Mouse (Mus musculus) forebrain, embryonic 16.5 days (tissue): Measurements from ENCODE around the gene Megf8. TPM values are rescaled to one million over a fixed set of nuclear protein-coding genes. Genes with fewer than 3 reads are reported as not detected.

ENCODE experiments used
- ATAC-seq: fragments of 200-750 bp; cut with Nextera tagmentation; 2 replicates; pipeline ENCODE4 v1.8.0; 2017; ENCODE audit warnings: mild to moderate bottlenecking, moderate library complexity
- H3K27ac ChIP-seq: fragments of 300-500 bp; sonication (generic); 2 replicates; pipeline ENCODE4 v1.5.1; 2014; ENCODE audit warnings: low read length, control low read depth
- H3K27me3 ChIP-seq: fragments of 300-500 bp; sonication (generic); replicated peaks from 2 replicates; pipeline ENCODE4 v1.6.1; 2014; ENCODE audit warnings: low read length; ENCODE audit not compliant: control insufficient read depth, insufficient read depth
- H3K36me3 ChIP-seq: fragments of 300-500 bp; sonication (generic); 2 replicates; pipeline ENCODE4 v1.6.1; 2014; ENCODE audit not compliant: control insufficient read depth, insufficient read depth
- H3K4me1 ChIP-seq: fragments of 300-500 bp; sonication (generic); replicated peaks from 2 replicates; pipeline ENCODE4 v1.6.1; 2014; ENCODE audit warnings: low read length; ENCODE audit not compliant: control insufficient read depth, insufficient read depth
- H3K4me2 ChIP-seq: fragments of 300-500 bp; sonication (generic); 2 replicates; pipeline ENCODE4 v1.6.1; 2014; ENCODE audit warnings: mild to moderate bottlenecking, low read length, control low read depth
- H3K4me3 ChIP-seq: fragments of 300-500 bp; sonication (generic); replicated peaks from 2 replicates; pipeline ENCODE4 v1.5.1; 2014; ENCODE audit warnings: mild to moderate bottlenecking, low read length, control low read depth
- H3K9ac ChIP-seq: fragments of 300-500 bp; sonication (generic); replicated peaks from 2 replicates; pipeline ENCODE4 v1.6.1; 2014; ENCODE audit warnings: low read depth, low read length, control low read depth
- H3K9me3 ChIP-seq: fragments of 300-500 bp; sonication (generic); 2 replicates; pipeline ENCODE4 v1.6.1; 2016; ENCODE audit warnings: low read length; ENCODE audit not compliant: control insufficient read depth
- WGBS: fragments of 180-500 bp; shearing (Covaris S2); extraction: QIAGEN DNeasy Blood & Tissue Kit; methylation state at CpG from one replicate; pipeline ENCODE4 v1.1.7; 2014; 5-methylcytosine and 5-hydroxymethylcytosine counted together
- polyA plus RNA-seq: library from polyadenylated mRNA; unstranded; fragments of >200 nt; fragmentation: Nextera tagmentation; extraction: Ambion mirVana; gene quantifications from 2 replicates; pipeline ENCODE4 v1.2.1, GENCODE M21; 2015

Gene Megf8
- polyA plus RNA-seq, 1 experiment from 2014 or later: 25.0 TPM

GRCm38 (mm10) chr7:25376556-25376955, 59.6 kb downstream of the Megf8 start:
- Histone ChIP-seq H3K4me1 (peaks cover 13% of the 10 kb centered on the region), H3K9ac (peak overlapping the region; percentile 54), H3K4me2 (peak overlapping the region; percentile 67), H3K4me3 (peak overlapping the region; percentile 43), H3K27ac (no peak overlapping the region), H3K27me3 (0 out of 2 replicates have a peak, but pooled peaks cover 2% of the 10 kb centered on the region), H3K9me3 (no peaks in the 10 kb centered on the region), H3K36me3 (no peaks in the 10 kb centered on the region; the same call in 1 of the 2 replicates)
- WGBS: 8% methylated on average over 17 of the region's 17 CpGs
- peak; percentile 70 for ATAC-seq

DNA sequence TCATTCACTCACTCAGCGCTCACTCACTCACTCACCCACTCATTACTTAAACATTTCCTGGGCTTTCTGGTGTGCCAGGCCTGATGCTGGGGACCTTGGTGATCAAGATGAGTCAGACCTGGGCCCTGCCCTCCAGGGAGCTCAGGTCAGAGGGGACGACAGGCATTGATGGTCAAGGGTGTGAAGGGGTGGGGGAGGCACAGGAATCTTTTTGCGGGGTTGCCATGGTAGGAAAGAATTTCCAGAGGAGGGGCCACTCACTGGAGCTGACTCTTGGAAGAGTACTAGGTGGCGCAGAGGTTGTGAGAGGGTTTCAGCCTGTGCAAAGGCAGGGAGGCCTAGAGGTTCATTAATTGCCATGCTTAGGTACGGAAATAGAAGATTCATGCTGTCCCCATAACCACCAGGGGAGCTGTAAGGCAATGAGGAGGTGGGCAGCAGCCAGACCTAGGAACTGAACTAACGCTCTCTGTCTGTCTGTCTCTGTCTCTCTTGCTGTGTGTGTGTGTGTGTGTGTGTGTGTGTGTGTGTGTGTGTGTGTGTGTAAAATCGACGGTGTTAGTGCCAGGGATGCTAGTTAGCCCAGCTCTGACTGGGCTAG, 60.2 kb downstream of the Megf8 start:
- H3K27ac ChIP-seq: no peak overlapping the region
- 0 out of 2 replicates have a peak, but pooled peaks cover 2% of the 10 kb centered on the region for H3K27me3 ChIP-seq
- 45% methylated on average over 8 of the region's 8 CpGs for WGBS
- H3K4me2 ChIP-seq: peak overlapping the region; percentile 67
- no peaks in the 10 kb centered on the region; the same call in 1 of the 2 replicates for H3K36me3 ChIP-seq
- H3K9ac ChIP-seq: peak overlapping the region; percentile 54
- no peaks in the 10 kb centered on the region for H3K9me3 ChIP-seq
- no peak for ATAC-seq
- H3K4me1 ChIP-seq: peaks cover 13% of the 10 kb centered on the region
- H3K4me3 ChIP-seq: peak overlapping the region; percentile 43

DNA sequence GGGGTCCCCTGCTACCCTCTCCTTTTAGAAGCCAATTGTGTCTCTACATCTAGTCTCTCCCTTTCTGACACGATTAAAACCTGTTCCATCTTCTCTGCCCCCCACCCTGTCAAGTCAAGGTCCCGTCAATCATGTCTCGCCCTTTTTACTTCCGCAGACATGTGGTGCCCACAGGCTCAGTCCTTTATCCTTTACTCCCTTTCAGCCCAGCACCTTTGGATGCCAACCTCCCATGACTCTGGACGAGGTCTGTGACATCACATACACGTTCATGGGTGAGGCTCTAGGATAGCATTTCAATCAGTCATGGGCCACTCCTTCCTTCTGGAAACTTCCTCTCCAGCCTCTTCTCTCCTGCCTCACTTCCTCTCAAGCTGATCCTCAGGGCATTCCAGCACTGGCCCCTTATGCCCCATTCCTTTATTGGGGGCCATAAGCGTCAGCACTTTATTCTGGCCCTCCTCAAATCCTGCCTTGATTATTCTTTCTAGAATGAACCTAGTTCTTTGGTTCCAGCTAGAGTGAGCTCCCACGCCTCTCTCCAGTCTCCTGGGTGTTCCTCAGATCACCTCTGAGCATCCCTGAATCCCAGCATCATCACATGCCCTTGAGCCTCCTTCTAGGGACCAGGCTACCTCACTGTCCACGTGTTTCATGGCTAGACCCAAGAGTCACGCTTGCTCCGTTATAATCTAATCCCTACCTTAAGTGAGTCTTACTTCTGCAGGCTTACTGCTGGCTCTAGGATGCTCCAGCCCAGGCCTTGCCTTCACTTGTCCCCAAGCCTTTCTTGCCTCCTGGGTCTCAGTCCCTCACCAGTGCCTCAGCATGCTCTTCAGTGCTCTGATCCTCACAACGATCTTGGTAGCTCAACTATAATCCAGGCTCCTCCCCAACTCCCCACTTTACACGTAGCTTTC, 61.5 kb downstream of the Megf8 start:
- Histone ChIP-seq H3K27me3 (0 out of 2 replicates have a peak, but pooled peaks cover 2% of the 10 kb centered on the region), H3K9ac (no peak overlapping the region), H3K4me3 (no peak overlapping the region), H3K9me3 (no peaks in the 10 kb centered on the region), H3K4me1 (peaks cover 13% of the 10 kb centered on the region), H3K36me3 (no peaks in the 10 kb centered on the region; the same call in none of the 2 replicates), H3K27ac (no peak overlapping the region), H3K4me2 (no peak overlapping the region)
- WGBS: 85% methylated on average over 13 of the region's 13 CpGs
- ATAC-seq: no peak

- peak overlapping the region; percentile 52 for H3K4me2 ChIP-seq
- 0 out of 2 replicates have a peak, but pooled peaks cover 2% of the 10 kb centered on the region for H3K27me3 ChIP-seq
- H3K9me3 ChIP-seq: no peaks in the 10 kb centered on the region
- ATAC-seq: peak; percentile 32
- peak overlapping the region; percentile 18 for H3K4me3 ChIP-seq
- no peaks in the 10 kb centered on the region; the same call in none of the 2 replicates for H3K36me3 ChIP-seq
- peaks cover 13% of the 10 kb centered on the region for H3K4me1 ChIP-seq
- peak overlapping the region; percentile 42 for H3K9ac ChIP-seq
- no peak overlapping the region for H3K27ac ChIP-seq
- 2% methylated on average over 37 of the region's 42 CpGs for WGBS
Observed at GRCm38 (mm10) chr7:25379551-25380351, 62.8 kb downstream of the Megf8 start.

DNA sequence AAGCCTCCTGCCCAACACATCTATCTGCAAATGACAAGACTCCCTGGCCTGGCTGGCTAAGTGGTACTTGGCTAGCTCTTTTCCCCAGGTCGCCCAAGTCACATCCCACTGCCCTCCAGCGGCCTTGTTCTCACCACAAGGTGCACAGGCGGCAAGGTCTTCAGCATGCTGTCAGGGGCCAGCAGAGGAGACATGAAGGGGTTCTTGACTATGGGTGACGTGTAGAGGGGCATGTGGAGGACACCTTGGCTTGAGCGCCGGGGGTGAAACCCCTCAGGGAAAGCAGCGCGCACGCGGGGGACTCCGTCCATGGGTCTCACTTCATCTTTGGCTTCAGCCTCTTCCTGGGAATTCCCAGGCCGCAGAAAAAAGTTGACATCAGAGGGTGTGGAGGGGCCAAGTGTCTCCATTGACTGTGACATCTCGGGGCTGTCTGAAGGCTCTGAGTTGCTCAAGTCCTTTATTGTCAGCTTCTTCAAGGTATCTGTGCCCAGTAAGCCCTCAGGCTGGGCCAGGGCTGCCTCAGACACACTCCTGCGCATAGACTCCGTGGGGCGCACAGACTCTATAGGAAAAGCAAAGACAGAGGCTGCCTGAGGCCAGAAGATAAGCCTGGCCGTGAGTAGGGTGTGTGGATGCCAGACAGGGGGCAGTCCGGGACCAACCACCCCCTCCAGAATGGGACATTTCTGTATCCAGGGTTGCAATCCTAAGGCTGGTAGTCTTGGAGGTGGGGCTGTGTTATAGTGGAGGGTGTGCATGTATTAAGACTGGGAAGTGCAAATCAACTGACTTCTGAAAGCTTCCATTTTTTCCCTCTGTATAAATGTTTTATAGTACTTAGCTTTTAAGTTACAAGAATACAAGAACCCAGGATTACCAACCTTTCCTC, 63.7 kb downstream of the Megf8 start:
- Histone ChIP-seq H3K9ac (no peak overlapping the region), H3K27me3 (0 out of 2 replicates have a peak, but pooled peaks cover 2% of the 10 kb centered on the region), H3K9me3 (no peaks in the 10 kb centered on the region), H3K4me2 (no peak overlapping the region), H3K27ac (no peak overlapping the region), H3K4me1 (peaks cover 13% of the 10 kb centered on the region), H3K36me3 (peaks cover 5% of the 10 kb centered on the region), H3K4me3 (no peak overlapping the region)
- no peak for ATAC-seq
- 63% methylated on average over 18 of the region's 18 CpGs for WGBS

GRCm38 (mm10) chr7:25381284-25381680, 64.3 kb downstream of the Megf8 start:
- 0 out of 2 replicates have a peak, but pooled peaks cover 2% of the 10 kb centered on the region for H3K27me3 ChIP-seq
- H3K4me2 ChIP-seq: no peak overlapping the region
- ATAC-seq: no peak
- 21% methylated on average over 3 of the region's 3 CpGs for WGBS
- no peak overlapping the region for H3K9ac ChIP-seq
- H3K27ac ChIP-seq: no peak overlapping the region
- peaks cover 16% of the 10 kb centered on the region for H3K4me1 ChIP-seq
- H3K9me3 ChIP-seq: no peaks in the 10 kb centered on the region
- peaks cover 5% of the 10 kb centered on the region for H3K36me3 ChIP-seq
- no peak overlapping the region for H3K4me3 ChIP-seq

DNA sequence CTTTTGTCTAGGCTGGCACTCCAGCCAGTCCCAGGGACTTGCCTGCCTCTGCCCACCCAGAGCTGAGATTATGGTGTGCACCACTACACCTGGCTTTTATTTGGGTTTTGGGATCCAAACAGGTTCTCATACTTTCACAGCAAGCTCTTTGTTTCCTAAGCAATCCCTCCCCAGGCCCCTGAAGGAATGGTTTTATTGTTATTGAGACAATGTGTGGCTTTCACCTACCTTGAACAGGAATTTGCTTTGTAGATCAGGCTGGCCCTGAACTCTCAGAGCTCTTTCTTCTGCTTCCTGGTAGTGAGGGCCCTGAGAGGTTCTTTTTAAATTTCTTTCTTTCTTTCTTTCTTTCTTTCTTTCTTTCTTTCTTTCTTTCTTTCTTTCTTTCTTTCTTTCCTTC, 65.6 kb downstream of the Megf8 start:
- Histone ChIP-seq H3K9me3 (no peaks in the 10 kb centered on the region), H3K27ac (no peak overlapping the region), H3K4me3 (no peak overlapping the region), H3K36me3 (peaks cover 10% of the 10 kb centered on the region), H3K4me2 (no peak overlapping the region), H3K4me1 (peaks cover 13% of the 10 kb centered on the region), H3K27me3 (0 out of 2 replicates have a peak, but pooled peaks cover 2% of the 10 kb centered on the region), H3K9ac (no peak overlapping the region)
- no peak for ATAC-seq

DNA sequence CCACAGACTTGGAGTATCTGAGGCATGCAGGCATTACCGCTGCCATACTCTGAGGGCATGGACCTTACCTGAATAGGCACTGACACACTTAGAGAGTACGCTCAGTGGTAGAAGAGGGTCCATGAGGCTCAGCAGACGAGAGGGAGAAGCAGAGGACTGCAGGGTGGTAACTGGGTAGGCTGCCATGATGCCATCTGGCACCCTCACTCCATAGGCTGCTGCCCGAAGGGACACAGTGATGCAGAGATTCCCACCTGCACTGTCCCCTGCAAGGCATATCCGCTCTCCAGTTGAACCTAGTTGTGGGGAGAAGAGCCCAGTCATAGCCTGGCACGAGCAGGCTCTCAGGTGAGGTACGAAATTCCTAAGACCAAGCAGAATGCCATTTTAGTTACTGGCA, 66.4 kb downstream of the Megf8 start:
- Histone ChIP-seq H3K36me3 (peaks cover 14% of the 10 kb centered on the region), H3K4me1 (peaks cover 13% of the 10 kb centered on the region), H3K9ac (no peak overlapping the region), H3K27ac (no peak overlapping the region), H3K4me2 (no peak overlapping the region), H3K9me3 (no peaks in the 10 kb centered on the region), H3K4me3 (no peak overlapping the region), H3K27me3 (0 out of 2 replicates have a peak, but pooled peaks cover under 1% of the 10 kb centered on the region)
- ATAC-seq: no peak
- 90% methylated on average over 7 of the region's 7 CpGs for WGBS
